Mouse (Mus musculus) neural tube, embryonic 14.5 days (tissue): ENCODE results near the gene Prkx. TPM values are rescaled to one million over a fixed set of nuclear protein-coding genes. Genes with fewer than 3 reads are reported as not detected.

ENCODE experiments used
- ATAC-seq: fragments of 200-750 bp; cut with Nextera tagmentation; 2 replicates; pipeline ENCODE4 v1.8.0; 2017; ENCODE audit warnings: low read depth, mild to moderate bottlenecking, moderate TSS enrichment, moderate library complexity
- H3K27ac ChIP-seq: fragments of 300-500 bp; sonication (generic); 2 replicates; pipeline ENCODE4 v1.5.1; 2014; ENCODE audit warnings: low read depth, mild to moderate bottlenecking, control low read depth, low read length, moderate library complexity, mixed read lengths
- H3K27me3 ChIP-seq: fragments of 300-500 bp; sonication (generic); 2 replicates; pipeline ENCODE4 v1.6.1; 2014; ENCODE audit warnings: low read length; ENCODE audit not compliant: control insufficient read depth, insufficient read depth
- H3K36me3 ChIP-seq: fragments of 300-500 bp; sonication (generic); 2 replicates; pipeline ENCODE4 v1.6.1; 2014; ENCODE audit warnings: low read length, mixed read lengths; ENCODE audit not compliant: control insufficient read depth, insufficient read depth
- H3K4me1 ChIP-seq: fragments of 300-500 bp; sonication (generic); 2 replicates; pipeline ENCODE4 v1.6.1; 2014; ENCODE audit warnings: low read length; ENCODE audit not compliant: control insufficient read depth, insufficient read depth
- H3K4me2 ChIP-seq: fragments of 300-500 bp; sonication (generic); 2 replicates; pipeline ENCODE4 v1.6.1; 2014; ENCODE audit warnings: mild to moderate bottlenecking, low read depth, low read length, control low read depth
- H3K4me3 ChIP-seq: fragments of 300-500 bp; sonication (generic); 2 replicates; pipeline ENCODE4 v1.5.1; 2014; ENCODE audit warnings: low read depth, low read length, control low read depth, mixed read lengths
- H3K9ac ChIP-seq: fragments of 300-500 bp; sonication (generic); replicated peaks from 2 replicates; pipeline ENCODE4 v1.6.1; 2014; ENCODE audit warnings: low read depth, mild to moderate bottlenecking, control low read depth, low read length, mixed read lengths
- H3K9me3 ChIP-seq: fragments of 300-500 bp; sonication (generic); 2 replicates; pipeline ENCODE4 v1.6.1; 2016; ENCODE audit warnings: low read length; ENCODE audit not compliant: control insufficient read depth
- WGBS: fragments of 180-500 bp; shearing (Covaris S2); extraction: QIAGEN DNeasy Blood & Tissue Kit; methylation state at CpG from one replicate; pipeline ENCODE4 v1.1.7; 2014; 5-methylcytosine and 5-hydroxymethylcytosine counted together
- polyA plus RNA-seq: library from polyadenylated mRNA; unstranded; fragments of >200 nt; fragmentation: Nextera tagmentation; extraction: Ambion mirVana; gene quantifications from 2 replicates; pipeline ENCODE4 v1.2.1, GENCODE M21; 2014

The Prkx gene
- polyA plus RNA-seq, 1 experiment from 2014 or later = 28.9 TPM

DNA sequence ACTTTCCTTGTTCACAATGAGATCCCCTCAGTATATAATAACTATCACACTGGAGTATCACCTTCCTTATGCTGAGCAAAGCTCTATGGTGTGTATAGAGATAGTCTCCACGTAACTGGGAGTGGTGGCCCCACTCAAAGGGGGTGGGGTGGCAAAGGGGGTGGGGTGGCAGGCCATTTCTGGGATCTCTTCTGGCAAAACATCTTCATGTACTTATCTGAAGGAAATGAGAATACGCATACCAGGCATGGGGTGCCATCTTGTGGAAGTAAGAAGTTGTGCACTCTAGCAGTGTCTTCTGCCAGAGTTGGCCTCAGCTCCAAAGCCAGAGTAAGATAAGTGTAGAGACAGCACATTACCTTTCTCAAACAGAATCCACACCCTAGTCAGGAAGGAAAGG lies 75.8 kb downstream of the Prkx start:
- Histone ChIP-seq H3K4me2 (no peak overlapping the region), H3K4me1 (no peaks in the 10 kb centered on the region), H3K36me3 (no peaks in the 10 kb centered on the region), H3K27ac (no peak overlapping the region), H3K9me3 (no peaks in the 10 kb centered on the region), H3K27me3 (no peaks in the 10 kb centered on the region), H3K4me3 (no peak overlapping the region), H3K9ac (no peak overlapping the region)
- ATAC-seq = peak; percentile 65
- WGBS = 23% methylated on average over 2 of the region's 2 CpGs

Other genes with a start within 250 kb of the Prkx start
- not detected in 2 replicates for gene Pbsn, start 57.3 kb upstream of the Prkx start, polyA plus RNA-seq
- gene Gm14744, start 68.5 kb upstream of the Prkx start, polyA plus RNA-seq = not detected in 2 replicates
- gene 5430402E10Rik, start 128.8 kb upstream of the Prkx start, polyA plus RNA-seq = not detected in 2 replicates